Mouse (Mus musculus) stomach, postnatal 0 days (tissue): ENCODE results near the gene Ctnna2.

Experiments
- CTCF ChIP-seq: IDR thresholded peaks from 2 replicates; pipeline ENCODE4 v1.5.1; 2016; ENCODE audit warnings: antibody characterized with exemption, low read depth, mild to moderate bottlenecking, moderate library complexity
- EP300 ChIP-seq: optimal IDR thresholded peaks from 2 replicates; pipeline ENCODE3; 2016; ENCODE audit warnings: antibody characterized with exemption

- TF ChIP-seq CTCF (peak; percentile 22; the same call in 1 of the 2 replicates), EP300 (no peak)
These were observed 1001.7 kb downstream of the Ctnna2 start for GRCm38 (mm10) chr6:76977817-76978216.
